Mouse (Mus musculus) c-Kit-positive CD71-positive TER-119-negative erythroid progenitor cells, embryonic 14.5 days (primary cell): ENCODE measurements at regions not wholly inside any gene's neighbourhood (a gene's known extent, or its start where the extent isn't known, plus 50 kb on each side); places are given as distances from the start of the nearest gene placed in this dataset.
"Not testable (repeated sequence)": the region's sequence is repeated elsewhere in the genome, so short reads cannot be mapped to it uniquely, and the experiment has no call there.

Experiments
- DNase-seq: peaks from one replicate; pipeline ENCODE4 v3.0.0-alpha.2; 2013; ENCODE audit warnings: low read depth

DNA sequence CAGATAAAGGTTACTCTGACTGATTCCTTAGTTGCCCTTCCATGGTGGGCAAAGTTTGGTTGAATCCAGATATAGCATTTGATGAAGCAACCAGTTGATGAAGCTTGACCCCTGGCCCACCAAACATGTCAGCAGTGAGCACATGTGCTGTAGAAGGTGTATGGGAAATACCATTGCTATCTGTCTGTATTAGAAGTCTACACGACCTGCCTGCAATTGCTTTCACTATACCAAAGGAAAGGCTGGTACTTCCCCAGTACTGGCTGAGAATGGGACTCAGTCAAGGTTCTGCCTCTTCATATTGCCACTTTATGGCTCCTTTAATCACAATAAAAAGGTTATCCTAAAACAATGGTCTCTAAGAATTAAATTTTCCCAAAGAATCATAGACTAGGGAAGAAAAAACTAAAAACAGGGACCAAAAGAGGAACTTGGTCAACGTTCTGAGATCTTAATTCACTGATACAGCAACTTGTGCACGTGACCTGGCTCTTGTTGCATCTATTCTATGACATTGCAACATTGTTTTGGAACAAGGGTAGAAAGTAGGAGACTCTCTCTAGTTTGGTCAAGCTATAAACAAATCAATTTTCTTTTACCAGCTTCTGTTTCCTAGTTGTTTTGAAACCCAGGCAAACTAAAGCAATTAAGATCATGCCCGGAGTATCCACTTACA is 284.0 kb downstream of the Rapgef2 start:
- no peak for DNase-seq

DNA sequence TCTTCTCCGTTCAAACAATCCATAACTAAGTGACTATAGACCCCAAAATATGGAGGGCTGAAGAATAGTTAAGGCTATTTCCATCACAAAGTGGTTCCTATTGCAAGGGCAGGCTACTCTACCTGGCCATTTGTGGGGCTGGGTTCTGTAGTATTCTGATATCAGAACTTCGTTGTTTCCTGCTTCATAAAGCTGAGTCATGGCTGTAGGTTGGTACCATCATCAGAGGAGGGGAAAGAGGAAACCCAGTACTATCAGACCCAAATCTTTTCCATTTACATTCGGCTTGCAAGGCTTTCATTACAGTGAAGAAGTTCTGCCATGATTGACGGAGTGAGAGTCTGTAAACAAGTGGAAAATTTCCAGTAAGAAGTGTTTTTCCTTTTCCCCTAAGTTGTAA is 284.6 kb downstream of the Rapgef2 start:
- DNase-seq: no peak

DNA sequence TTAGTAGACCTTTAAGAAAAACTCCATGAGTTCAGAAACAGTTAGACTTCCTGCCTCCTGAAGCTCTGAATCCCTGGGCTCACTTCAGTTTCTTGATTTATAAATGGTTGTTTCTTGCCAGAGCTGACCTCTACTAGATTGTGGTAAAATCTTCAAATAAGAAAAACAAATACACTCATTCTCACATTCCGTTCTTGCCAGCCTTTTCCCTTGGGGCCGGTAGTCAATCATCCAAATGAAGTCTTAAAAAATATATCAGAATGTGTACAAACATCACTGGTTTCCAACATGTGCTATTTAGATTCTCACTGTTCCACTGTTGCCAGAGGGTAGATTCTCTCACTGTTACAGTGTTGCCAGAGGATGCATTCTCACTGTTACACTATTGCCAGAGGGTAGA is 286.0 kb downstream of the Rapgef2 start:
- no peak for DNase-seq

DNA sequence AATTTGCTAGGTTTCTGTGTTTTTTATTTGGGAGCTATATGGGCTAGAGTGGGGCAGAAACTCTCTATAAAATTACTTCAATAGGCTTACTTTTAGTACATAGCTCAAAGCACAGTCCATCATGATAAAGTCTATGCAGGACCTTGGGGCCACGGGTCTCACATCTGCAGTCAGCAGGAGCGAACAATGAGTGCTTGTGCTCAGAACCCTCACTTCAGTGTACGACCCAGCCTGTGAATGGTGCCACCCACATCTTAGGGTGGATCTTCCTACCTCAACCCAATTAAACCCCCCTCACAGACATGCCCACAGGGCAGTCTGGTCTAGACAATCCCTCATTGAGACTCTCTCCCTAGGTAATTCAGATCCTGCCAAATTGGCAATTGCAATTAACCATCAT is 286.5 kb downstream of the Rapgef2 start:
- DNase-seq: no peak

DNA sequence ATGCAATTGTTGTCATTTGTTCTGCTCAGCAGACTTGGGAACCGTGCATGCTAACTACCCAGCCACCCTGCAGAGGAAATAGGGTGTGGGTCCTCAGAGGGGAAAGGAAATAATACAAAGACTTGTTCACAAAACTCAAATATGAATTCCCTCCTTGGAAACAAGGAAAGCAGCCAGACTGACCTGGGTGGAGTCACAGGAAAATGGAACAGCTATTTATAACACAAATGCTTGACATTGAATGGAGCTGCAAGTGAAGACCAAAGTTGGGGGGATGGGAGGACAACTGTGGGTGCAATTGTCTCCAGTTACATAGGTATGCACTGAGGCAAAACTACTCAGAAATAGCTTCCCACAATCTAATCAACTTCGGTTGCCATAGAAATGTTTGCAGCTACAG is 298.2 kb downstream of the Rapgef2 start:
- DNase-seq: no peak

DNA sequence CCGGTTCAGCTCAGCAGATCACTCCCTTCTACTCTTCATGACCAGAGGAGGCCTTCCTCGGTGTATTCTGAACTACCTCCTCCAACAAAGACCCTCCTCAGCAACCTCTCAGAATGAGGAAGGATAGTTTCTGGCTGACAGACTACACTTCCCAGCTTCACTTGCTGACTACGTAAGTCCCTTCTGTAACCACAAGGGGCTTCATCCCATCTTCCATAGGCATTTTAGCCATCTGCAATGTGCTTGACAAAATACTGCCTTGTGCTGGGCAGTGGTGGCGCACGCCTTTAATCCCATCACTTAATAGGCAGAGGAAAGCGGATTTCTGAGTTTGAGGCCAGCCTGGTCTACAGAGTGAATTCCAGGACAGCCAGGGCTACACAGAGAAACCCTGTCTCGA is 299.6 kb downstream of the Rapgef2 start:
- DNase-seq: no peak

DNA sequence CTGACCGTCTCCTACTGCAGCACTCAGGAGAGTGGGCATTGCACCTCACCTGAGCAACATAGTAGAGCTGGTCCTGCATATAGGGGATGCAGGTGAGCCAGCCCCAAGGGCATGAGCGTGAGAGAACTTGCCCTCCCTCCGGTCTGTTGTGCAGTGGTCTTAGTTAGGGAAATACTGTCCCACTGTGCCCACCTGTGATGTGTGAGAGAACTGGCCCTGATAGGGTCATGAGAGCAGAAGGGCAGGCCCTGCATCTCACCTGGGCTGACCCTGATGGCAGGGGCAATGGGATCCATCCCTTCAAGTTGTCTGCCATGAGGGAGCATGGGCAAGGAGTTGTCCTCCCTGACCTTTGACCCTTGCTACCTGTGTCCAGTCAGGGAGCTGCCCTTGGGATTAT is 305.3 kb downstream of the Rapgef2 start:
- no peak for DNase-seq

DNA sequence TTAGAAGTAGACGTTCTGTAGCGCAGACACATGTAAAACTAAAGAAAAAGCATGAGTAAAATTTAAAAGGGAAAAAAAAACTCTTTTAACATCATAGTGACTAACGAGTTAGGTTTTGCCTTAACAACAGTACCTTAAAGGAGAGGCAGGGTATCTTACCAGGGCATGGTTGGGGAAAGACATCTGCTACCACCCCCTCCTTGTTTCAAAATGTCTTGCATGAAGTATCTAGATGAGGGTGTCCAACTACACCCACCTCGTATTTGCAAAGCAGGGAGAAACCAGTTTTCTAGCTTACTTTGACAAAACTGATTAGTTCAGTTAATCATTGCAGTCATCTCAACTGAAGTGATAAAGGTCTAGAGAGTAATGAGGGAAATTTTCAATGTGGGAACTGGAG is 307.5 kb downstream of the Rapgef2 start:
- no peak for DNase-seq

DNA sequence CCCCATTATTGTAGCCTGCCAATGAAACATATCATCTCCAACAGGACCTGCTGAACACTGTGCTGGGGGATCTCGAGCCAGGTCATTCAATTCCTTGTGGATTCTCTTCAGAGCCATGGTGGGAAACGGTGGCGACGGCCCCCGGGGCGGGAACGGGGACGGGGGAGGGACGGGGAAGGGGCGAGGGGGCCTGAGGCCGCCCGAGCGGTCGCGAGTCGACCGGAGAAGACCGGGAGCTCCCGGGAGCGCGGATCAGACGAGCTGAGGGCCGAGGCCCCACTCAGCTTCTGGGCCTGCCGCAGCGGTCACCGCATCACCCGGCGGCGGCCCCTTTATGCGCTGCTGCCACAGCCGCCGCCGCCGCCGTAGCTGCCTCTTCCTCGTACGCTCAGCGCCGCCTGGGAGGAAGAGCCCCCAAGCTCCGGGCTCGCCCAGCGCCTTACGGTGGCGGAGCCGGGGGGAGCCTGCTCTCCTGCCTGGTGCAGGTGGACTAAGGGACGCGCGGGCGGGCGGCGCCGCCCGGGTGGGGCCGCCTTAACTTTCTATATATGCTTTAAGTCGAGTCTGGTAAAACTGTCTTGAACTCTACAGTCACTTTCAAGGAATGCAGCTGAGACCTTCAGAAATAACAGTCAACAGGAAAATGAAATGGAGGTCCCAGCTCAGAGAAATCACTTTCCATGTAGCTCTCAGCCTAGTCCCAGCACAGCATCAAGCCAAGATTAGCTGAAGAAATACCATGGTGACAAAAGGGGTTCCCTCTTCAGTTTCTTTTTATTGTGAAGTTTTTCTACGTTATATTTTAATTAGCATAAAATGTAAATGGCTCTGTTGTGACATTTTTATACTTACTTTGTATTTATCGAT is 319.4 kb downstream of the Rapgef2 start:
- DNase-seq: not testable (repeated sequence)

DNA sequence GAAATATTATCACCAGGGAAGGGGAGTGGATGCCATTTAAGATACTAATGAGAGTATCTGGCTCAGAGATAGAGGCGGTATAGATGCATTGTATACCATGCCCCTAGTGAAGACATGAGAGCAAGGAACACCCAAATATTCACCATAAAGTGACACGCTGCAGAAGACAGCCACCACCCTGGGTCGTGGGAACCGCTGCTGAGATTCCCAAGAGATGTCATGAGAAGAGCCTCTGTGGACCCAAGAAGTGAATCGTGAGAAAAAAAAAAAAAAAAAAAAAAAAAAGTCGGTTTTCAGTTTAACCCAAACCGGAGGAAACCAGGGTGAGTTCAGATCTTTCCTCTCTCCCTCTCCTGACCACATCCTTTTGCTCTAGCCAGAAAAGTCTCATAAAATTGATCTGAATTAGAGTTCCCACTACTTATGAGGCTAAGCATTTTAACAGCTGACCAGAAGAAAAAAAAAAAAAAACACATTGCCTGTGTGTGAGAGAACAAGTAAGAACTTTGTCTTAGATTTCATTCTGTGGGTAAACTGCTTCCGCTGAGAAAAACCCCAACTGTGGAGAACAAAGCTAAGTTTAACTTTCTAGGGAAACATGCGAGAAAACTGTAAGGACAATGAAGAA is 322.0 kb downstream of the Rapgef2 start:
- no peak for DNase-seq

DNA sequence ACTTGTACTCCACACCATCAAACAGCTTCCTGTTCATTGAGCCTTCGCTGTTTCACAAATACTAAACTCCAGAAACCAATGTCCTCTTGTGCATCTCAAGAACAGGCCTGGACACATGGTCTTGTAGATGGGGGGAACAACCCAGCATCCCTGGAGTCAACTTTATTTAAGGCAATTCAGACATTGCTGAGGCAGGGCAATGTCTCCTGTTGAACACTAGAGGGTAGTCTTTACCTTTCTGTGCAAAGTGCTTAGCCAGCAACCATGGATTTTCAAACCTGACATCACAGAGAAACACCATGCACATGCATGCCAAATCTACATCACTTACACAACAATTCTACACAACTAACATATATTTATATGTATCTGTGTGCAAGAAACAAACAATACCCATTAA is 327.5 kb downstream of the Rapgef2 start:
- no peak for DNase-seq

DNA sequence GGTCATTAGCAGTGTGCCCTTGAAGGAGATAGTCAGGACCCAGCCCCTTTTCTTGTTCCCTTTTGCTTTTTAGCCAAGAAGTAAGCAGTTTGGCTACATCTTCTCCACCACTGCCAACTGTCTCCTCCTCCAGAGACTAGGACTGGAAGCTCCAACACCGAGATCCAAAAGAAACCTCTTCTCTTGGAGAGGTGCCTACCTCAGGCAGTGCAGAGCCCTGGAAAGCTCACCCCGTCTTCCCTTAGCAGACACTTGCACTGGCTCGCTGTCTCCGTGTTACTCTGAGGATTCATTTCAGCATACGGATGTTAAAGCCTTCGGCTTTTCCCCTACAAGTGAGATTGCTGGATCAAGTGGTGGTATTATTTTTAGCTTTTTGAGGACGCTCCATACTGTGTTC is 331.0 kb downstream of the Rapgef2 start:
- DNase-seq: no peak

DNA sequence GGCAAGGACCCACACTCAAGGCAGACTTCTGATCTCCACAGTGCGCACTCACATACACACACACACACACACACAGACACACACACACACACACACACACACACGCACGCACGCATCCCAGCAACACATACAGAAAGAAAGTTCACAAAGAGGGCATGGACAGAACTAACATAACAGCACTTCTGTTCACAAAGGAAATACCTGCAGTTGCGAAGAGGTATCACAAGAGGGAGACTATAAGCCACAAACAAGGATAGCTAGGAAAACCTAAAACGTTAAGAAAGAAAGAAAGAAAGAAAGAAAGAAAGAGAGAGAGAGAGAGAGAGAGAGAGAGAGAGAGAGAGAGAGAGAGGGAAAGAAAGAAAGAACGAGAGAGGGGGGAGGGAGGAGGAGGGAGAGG is 336.9 kb downstream of the Rapgef2 start:
- DNase-seq: not testable (repeated sequence)

DNA sequence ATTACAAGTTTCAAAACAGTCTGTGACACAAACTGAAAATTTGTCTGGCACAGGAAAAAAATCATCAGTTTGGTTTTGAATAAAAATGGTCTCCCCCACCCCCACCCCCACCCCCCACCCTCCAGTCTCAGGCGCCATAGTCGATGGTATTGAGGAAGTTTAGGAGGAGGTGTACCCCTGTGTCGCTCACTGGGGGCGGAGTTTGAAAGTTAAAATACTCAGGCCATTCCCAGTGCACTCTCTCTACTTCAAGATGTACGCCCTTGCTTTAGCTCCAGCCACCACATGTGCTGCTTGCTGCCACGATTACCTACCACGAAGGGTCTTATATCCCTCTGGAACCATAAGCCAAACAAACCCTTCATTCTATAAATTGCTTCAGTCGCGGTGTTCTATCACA is 337.6 kb downstream of the Rapgef2 start:
- DNase-seq: no peak

DNA sequence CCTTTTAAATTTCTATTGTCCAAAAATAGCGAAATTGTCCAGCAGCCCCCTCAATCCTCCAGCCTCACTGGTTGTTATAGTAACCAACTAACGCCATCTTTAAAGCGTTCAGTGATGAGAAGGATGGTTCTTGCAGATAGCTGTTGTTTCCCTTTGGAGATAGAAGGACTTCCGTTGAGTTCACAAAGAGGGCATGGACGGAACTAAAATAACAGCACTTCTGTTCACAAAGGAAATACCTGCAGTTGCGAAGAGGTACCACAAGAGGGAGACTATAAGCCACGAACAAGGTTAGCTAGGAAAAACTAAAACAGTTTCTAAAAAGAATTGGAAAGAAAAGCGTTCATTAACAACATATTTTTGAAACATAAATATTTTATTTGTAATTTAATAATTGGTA is 338.1 kb downstream of the Rapgef2 start:
- DNase-seq: peak; percentile 39

DNA sequence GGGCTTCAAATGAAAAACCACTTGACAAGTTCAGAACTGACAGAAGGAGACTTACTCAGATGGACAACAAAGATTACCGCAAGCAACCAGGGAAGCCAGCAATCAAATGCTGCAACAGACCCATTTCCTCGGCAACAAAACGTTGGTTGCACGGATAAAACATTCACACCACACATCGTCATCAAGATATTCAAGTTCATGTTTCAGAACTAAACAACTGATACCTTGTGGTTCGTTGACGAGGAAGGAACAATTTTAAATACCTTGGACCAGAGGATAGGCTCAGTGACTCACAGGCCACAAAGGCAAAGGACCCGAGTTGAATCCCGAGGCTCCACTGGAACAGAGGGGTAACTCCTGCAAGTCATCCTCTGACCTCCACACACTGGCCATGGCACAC is 339.1 kb downstream of the Rapgef2 start:
- no peak for DNase-seq

DNA sequence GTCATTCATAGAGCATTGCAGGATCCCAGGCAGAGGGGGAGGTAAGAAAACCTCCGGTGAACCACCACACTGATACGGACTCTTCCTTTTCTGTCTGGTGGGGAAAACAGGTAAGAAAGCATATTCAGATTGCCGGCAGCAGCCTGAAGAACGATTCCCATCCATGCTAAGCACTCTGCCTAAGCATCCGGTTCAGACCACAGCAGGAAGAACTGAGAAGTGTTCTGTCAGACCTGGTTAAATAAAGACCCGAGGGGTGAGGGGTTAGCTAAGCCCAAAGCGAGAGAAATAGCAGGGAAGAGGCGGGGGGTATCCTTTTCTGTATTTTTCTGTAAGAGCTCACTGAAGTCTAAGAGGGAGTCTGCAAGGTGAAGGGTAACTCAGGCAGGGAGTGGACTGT is 342.1 kb downstream of the Rapgef2 start:
- DNase-seq: no peak

DNA sequence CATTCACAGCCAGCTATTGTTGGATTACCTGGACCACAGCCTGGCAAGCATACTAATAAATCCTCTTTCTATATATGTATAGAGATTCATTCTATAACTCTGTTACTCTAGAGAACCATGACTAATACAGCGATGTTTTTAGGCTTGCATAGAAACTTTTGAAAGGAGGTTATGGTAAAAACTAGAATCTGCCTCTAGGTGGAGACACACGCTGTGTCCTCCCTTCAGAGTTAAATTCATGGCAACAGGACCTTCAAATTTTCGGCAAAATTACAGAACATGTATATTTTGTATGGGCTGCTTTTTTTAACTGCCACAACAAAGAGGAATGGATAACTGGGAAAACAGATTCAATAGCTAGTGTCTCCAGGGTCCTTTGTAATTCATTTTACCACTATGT is 353.3 kb downstream of the Rapgef2 start:
- no peak for DNase-seq

DNA sequence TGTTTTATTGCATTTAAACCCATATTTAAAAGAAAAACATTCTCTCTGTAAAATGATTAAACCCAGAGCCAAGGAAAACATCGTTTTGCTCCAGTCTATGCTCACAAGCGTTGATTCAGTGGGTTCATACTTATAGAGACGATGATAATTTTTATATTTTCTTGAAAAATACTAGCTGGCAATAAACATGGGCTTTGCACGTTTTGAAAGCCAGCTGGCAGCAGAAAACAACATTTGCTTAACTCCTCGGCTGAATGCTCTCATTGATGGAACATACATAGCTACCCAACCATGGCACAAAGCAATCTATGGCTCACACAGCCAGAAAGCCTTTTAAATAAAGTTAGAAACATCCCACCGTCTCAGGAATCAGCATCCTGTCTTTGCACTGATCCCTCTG is 366.5 kb downstream of the Rapgef2 start:
- no peak for DNase-seq

DNA sequence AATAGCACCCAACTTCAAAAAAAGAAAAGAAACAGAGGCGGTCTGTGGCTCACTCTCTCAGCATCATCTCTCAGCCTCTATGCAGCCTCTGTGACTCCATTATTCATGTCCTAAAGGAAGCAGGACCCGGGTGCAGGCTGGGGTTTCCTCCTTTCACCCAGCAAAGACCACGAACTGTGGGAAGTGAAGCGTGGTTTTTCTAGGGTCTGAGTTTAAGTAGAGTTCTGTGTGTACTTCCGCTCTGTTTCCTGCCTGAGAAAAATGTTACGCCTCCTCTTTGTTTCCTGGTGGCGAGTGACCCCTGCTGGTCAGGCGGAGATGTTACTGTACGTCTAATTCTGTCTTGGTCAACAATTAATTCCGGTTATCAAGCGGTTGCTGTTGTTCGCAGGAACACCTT is 366.9 kb downstream of the Rapgef2 start:
- peak; percentile 25 for DNase-seq

DNA sequence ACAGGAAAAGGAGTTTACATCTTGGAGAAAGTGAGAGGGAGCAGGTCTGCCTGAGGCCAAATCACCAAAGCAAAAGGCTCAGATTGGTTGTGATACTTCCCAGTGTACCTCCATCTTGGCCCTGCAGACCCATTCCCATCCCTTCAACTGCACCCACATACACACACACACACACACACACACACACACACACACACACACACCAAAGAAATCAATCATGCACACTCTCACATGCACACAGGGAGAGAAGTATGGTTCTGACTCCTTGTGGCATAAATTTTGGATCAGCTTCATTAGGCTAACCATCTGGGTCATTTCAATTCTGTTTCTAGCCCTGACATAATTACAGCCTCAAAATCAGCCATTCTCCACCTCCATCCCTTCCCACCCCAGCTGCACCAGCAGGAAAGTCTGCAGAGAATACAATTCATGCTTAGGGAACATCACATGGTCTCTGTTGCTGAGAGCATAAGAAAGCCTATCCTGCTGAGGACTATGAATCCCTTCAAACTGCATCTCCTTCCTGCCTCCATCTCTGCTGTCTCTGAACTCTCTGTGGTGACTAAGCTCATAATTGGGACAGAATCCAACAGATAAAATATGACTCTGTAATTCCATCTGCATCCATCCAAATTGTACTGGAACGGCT is 378.0 kb downstream of the Rapgef2 start:
- DNase-seq: no peak

DNA sequence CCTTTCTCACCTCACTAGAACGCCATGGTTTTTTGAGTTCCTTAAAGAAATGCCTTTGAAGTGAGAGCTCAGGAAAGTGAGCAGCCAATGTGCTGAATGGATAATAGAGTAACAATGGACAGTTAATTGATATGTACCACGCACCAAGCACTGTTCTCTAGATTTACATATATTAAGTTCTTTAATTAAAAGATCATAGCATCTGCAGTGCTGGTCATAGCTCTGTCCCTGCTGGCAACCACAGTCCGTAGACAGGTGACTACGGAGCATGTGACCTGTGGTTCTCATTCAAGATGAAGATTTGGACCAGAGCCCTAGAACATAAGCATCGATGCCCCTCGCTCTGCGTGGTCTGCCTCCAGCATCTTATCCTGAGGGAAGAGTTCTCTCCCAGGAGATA is 378.5 kb downstream of the Rapgef2 start:
- DNase-seq: no peak
